Mouse (Mus musculus) heart, embryonic 13.5 days (tissue): ENCODE results near the gene Bahd1. TPM values are rescaled to one million over a fixed set of nuclear protein-coding genes. Genes with fewer than 3 reads are reported as not detected.

Experiments used
- ATAC-seq: fragments of 200-750 bp; cut with Nextera tagmentation; 2 replicates; pipeline ENCODE4 v1.8.0; 2017; ENCODE audit warnings: moderate TSS enrichment; ENCODE audit not compliant: insufficient number of reproducible peaks, low FRiP score, low TSS enrichment; ENCODE audit errors: extremely low read depth
- H3K27ac ChIP-seq: fragments of 300-500 bp; sonication (generic); replicated peaks from 2 replicates; pipeline ENCODE4 v1.5.1; 2015; ENCODE audit warnings: moderate library complexity, mild to moderate bottlenecking, inconsistent platforms
- H3K27me3 ChIP-seq: fragments of 300-500 bp; sonication (generic); replicated peaks from 2 replicates; pipeline ENCODE4 v1.6.1; 2015; ENCODE audit warnings: mild to moderate bottlenecking, inconsistent platforms
- H3K36me3 ChIP-seq: fragments of 300-500 bp; sonication (generic); 2 replicates; pipeline ENCODE4 v1.6.1; 2015; ENCODE audit warnings: mild to moderate bottlenecking, inconsistent platforms
- H3K4me1 ChIP-seq: fragments of 300-500 bp; sonication (generic); 2 replicates; pipeline ENCODE4 v1.6.1; 2015; ENCODE audit warnings: inconsistent platforms
- H3K4me2 ChIP-seq: fragments of 300-500 bp; sonication (generic); 2 replicates; pipeline ENCODE4 v1.6.1; 2015; ENCODE audit warnings: inconsistent platforms, mild to moderate bottlenecking, moderate library complexity
- H3K4me3 ChIP-seq: fragments of 300-500 bp; sonication (generic); 2 replicates; pipeline ENCODE4 v1.5.1; 2015; ENCODE audit warnings: moderate library complexity, mild to moderate bottlenecking, inconsistent platforms
- H3K9ac ChIP-seq: fragments of 300-500 bp; sonication (generic); 2 replicates; pipeline ENCODE4 v1.6.1; 2015; ENCODE audit warnings: inconsistent platforms, mild to moderate bottlenecking, moderate library complexity
- H3K9me3 ChIP-seq: fragments of 300-500 bp; sonication (generic); 2 replicates; pipeline ENCODE4 v1.6.1; 2016; ENCODE audit warnings: inconsistent platforms
- WGBS: fragments of 180-500 bp; shearing (Covaris S2); methylation state at CpG from one replicate; pipeline ENCODE4 v1.1.7; 2015; ENCODE audit warnings: mixed read lengths; 5-methylcytosine and 5-hydroxymethylcytosine counted together
- polyA plus RNA-seq: library from polyadenylated mRNA; unstranded; fragments of >200 nt; fragmentation: Nextera tagmentation; extraction: Ambion mirVana; gene quantifications from 2 replicates; pipeline ENCODE4 v1.2.1, GENCODE M21; 2015

Bahd1 gene
- polyA plus RNA-seq, 1 experiment from 2014 or later: 2.3 TPM

DNA sequence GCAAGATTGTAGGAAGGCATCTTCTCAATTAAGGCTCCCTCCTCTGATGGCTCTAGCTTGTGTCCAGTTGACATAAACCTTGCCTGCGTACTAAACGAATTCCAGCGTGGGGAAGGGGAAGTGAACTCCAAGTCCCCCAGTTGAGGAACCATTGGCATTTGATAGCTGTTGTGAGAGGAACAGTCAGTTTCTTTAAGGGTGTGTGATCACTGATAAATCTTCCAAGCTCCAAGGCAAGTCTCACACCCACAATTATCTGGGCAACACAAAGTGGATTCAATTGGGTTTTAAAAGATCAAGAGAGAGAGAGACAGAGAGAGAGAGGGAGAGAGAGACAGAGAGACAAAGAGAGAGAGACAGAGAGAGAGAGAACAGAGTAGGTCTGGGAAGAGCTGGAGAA is 49.5 kb downstream of the Bahd1 start:
- WGBS: 58% methylated on average over 3 of the region's 3 CpGs
- Histone ChIP-seq H3K27me3 (peaks cover 7% of the 10 kb centered on the region; the same call in 1 of the 2 replicates), H3K36me3 (no peaks in the 10 kb centered on the region), H3K9me3 (no peaks in the 10 kb centered on the region), H3K4me3 (no peak overlapping the region), H3K4me1 (no peaks in the 10 kb centered on the region), H3K27ac (no peak overlapping the region), H3K9ac (no peak overlapping the region), H3K4me2 (no peak overlapping the region)
- ATAC-seq: no peak

- no peak overlapping the region for H3K27ac ChIP-seq
- H3K4me3 ChIP-seq: no peak overlapping the region
- no peaks in the 10 kb centered on the region for H3K9me3 ChIP-seq
- no peak for ATAC-seq
- H3K9ac ChIP-seq: no peak overlapping the region
- WGBS: 66% methylated on average over 5 of the region's 5 CpGs
- H3K4me2 ChIP-seq: no peak overlapping the region
- H3K27me3 ChIP-seq: no peaks in the 10 kb centered on the region; the same call in 1 of the 2 replicates
- no peaks in the 10 kb centered on the region for H3K36me3 ChIP-seq
- H3K4me1 ChIP-seq: no peaks in the 10 kb centered on the region
Observed at GRCm38 (mm10) chr2:118956497-118956896, 56.3 kb downstream of the Bahd1 start.

DNA sequence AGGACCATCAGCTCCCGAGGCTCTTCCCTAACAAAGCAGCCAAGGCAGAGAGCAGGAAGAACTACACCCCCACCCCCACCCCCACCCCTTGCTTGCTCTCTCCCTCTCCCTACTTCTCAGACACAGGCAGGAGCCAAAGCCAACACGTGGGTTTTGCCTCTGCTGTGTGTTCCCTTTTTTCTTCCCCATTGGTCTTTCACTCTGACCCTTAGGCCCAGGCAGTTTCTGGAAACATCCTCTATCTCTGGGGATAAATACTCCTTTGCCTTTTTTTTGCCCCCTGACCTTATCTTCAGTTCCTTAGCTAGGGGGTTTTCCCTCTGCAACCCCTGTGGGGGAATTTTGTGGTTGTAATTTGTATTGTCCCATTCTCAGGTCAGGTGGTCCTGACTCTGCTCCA is 59.5 kb downstream of the Bahd1 start:
- Histone ChIP-seq H3K9me3 (no peaks in the 10 kb centered on the region), H3K4me2 (no peak overlapping the region), H3K9ac (no peak overlapping the region), H3K27ac (no peak overlapping the region), H3K4me3 (no peak overlapping the region), H3K27me3 (no peaks in the 10 kb centered on the region), H3K4me1 (peaks cover 13% of the 10 kb centered on the region), H3K36me3 (no peaks in the 10 kb centered on the region)
- 10% methylated on average over 2 of the region's 2 CpGs for WGBS
- ATAC-seq: no peak

- WGBS: 80% methylated on average over 2 of the region's 2 CpGs
- peaks cover 13% of the 10 kb centered on the region for H3K4me1 ChIP-seq
Observed at GRCm38 (mm10) chr2:118960413-118960812, 60.2 kb downstream of the Bahd1 start.

DNA sequence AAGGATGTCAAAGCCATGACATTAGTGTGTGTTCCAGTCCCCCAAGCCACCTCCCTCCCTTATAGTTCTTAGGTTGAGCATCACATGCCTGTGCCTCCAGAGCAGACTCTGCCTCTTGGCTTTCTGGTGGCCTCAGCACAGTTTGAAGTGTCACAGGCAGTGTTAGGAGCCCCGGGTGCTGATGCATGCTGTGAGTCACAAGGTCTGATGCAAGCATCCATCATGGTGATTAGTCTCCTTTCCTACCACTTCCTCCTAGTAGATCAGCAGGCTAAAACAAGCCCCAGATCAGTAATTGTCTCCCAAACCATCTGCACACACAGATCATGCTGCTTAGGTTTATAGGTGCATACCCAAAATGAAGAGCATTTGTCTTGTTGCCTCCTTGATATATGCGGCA is 61.4 kb downstream of the Bahd1 start:
- no peaks in the 10 kb centered on the region for H3K36me3 ChIP-seq
- H3K9me3 ChIP-seq: no peaks in the 10 kb centered on the region
- H3K4me1 ChIP-seq: peaks cover 13% of the 10 kb centered on the region
- H3K9ac ChIP-seq: no peak overlapping the region
- H3K27me3 ChIP-seq: no peaks in the 10 kb centered on the region
- no peak overlapping the region for H3K4me3 ChIP-seq
- ATAC-seq: no peak
- no peak overlapping the region for H3K4me2 ChIP-seq
- WGBS: 56% methylated on average over 2 of the region's 2 CpGs
- H3K27ac ChIP-seq: no peak overlapping the region

More at GRCm38 (mm10) chr2:118960413-118960812, 60.2 kb downstream of the Bahd1 start:
- no peaks in the 10 kb centered on the region for H3K9me3 ChIP-seq
- no peak for ATAC-seq
- no peak overlapping the region for H3K4me3 ChIP-seq
- no peaks in the 10 kb centered on the region for H3K36me3 ChIP-seq
- H3K9ac ChIP-seq: no peak overlapping the region
- no peak overlapping the region for H3K27ac ChIP-seq
- no peak overlapping the region for H3K4me2 ChIP-seq
- no peaks in the 10 kb centered on the region for H3K27me3 ChIP-seq

DNA sequence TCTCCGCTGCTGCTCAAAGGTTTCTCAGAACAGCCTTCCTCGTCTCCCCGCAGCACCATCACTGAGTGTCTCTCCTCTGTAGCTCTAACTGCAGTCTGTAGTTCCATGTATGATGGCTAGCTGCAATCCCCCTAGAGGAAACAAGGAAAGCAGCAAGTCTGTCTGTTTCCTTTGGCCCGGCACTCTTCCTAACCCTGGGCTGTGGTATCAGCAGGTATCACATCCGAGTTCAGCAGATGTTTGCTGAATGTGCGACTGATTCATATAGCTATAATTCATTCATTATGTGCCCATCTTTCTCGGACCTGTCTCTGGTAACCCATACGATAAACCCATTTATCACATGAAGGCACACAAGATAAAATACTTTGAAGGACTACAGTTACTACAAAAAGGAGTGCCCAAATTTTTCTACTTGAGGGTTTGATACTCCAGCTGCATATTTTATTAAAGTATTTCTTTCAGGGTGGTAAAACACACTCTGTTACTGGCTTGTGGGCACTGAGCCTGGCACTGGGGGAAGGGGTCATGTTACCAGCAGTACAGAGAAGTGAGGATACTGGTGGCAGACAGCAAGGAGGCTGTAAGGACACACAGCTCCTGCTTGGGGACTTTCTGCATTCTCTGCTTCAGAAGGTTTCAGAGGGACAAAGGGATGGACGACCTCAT is 63.0 kb downstream of the Bahd1 start:
- Histone ChIP-seq H3K9me3 (no peaks in the 10 kb centered on the region), H3K36me3 (no peaks in the 10 kb centered on the region), H3K4me1 (peaks cover 13% of the 10 kb centered on the region), H3K4me3 (no peak overlapping the region), H3K27ac (no peak overlapping the region), H3K9ac (0 out of 2 replicates have a peak overlapping the region, but pooled peaks have one; percentile 24), H3K4me2 (no peak overlapping the region), H3K27me3 (no peaks in the 10 kb centered on the region)
- WGBS: 37% methylated on average over 9 of the region's 9 CpGs
- no peak for ATAC-seq

DNA sequence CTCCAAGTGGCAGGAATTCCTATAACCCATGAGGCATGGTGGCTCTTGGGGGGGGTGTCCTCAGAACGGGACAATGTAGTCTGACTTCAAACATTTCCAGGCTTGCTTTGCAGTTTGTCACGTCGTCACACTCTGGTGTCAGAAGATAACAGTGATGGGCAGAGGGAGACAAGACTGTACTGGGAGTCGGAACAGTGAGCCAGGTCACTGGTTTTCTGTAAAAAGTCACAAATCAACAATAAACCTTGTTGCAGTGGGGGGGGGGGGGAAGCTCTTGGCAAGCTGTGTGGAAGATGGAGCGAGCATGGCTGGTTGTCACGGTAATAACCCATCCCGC is 63.5 kb downstream of the Bahd1 start:
- Histone ChIP-seq H3K36me3 (no peaks in the 10 kb centered on the region), H3K9ac (0 out of 2 replicates have a peak overlapping the region, but pooled peaks have one; percentile 24), H3K27ac (no peak overlapping the region), H3K27me3 (no peaks in the 10 kb centered on the region), H3K4me2 (no peak overlapping the region), H3K4me1 (peaks cover 13% of the 10 kb centered on the region), H3K4me3 (no peak overlapping the region), H3K9me3 (no peaks in the 10 kb centered on the region)
- 37% methylated on average over 7 of the region's 7 CpGs for WGBS
- no peak for ATAC-seq

DNA sequence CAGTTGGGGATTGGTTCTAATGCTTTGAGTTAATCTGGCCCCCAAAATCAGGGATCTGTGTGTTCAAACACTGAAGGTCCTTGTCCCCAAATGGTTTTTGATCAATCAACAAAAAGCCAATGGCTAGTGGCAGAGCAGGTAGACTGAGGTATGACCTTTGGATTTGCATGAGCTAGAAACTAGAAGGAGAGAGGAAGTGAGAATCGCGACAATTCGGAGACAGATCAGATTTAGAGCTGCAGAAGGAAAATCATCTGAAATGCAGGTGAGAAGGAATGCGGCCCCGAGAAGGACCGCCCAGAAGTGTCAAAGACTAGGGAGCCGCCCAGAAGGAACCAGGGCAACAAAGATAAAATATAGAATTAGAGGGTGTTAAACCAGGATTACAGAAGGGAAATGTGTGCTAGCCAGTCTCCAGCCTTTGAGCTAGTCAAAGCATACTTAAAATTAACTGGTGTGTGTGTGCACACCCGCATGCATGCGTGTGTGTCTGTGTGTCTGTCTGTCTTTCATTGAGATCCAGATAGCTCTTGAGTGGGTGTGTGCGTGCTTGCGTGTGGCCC is 69.5 kb downstream of the Bahd1 start:
- Histone ChIP-seq H3K36me3 (no peaks in the 10 kb centered on the region), H3K9me3 (no peaks in the 10 kb centered on the region), H3K27me3 (peaks cover 23% of the 10 kb centered on the region), H3K4me3 (no peak overlapping the region), H3K4me2 (no peak overlapping the region), H3K27ac (no peak overlapping the region), H3K4me1 (0 out of 2 replicates have a peak, but pooled peaks cover 2% of the 10 kb centered on the region), H3K9ac (no peak overlapping the region)
- no peak for ATAC-seq
- WGBS: 74% methylated on average over 11 of the region's 11 CpGs

DNA sequence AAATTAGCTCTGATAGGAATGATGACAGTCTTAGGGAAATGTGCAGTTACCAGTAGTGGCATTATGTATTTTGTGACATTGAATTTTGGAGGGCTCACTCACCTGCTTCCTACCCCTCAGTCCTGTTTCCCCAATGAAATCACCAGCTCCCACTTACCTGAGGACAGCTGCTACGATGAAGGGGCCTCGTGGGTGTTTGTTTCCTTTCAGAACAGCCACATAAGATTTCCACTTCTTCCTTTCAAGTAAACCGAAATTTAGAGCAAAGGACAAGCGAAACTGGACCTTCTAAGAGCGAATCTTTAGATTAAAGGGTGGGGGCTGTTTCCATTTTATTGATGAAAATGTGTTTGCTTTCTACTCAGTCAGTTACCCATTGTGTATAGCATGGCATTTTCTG is 71.9 kb downstream of the Bahd1 start:
- H3K4me2 ChIP-seq: no peak overlapping the region
- peaks cover 38% of the 10 kb centered on the region for H3K27me3 ChIP-seq
- H3K9me3 ChIP-seq: no peaks in the 10 kb centered on the region
- H3K4me3 ChIP-seq: no peak overlapping the region
- H3K27ac ChIP-seq: no peak overlapping the region
- no peak for ATAC-seq
- no peaks in the 10 kb centered on the region for H3K36me3 ChIP-seq
- 81% methylated on average over 5 of the region's 5 CpGs for WGBS
- H3K9ac ChIP-seq: no peak overlapping the region
- H3K4me1 ChIP-seq: peaks cover 15% of the 10 kb centered on the region

GRCm38 (mm10) chr2:118972687-118973376 is 72.7 kb downstream of the Bahd1 start:
- peak overlapping the region; percentile 67 for H3K9ac ChIP-seq
- peaks cover 46% of the 10 kb centered on the region for H3K27me3 ChIP-seq
- peak overlapping the region; percentile 45 for H3K4me3 ChIP-seq
- no peak overlapping the region for H3K27ac ChIP-seq
- H3K36me3 ChIP-seq: no peaks in the 10 kb centered on the region
- 2% methylated on average over 33 of the region's 33 CpGs for WGBS
- ATAC-seq: no peak; the same call in 1 of the 2 replicates
- H3K4me1 ChIP-seq: peaks cover 15% of the 10 kb centered on the region
- no peaks in the 10 kb centered on the region for H3K9me3 ChIP-seq
- peak overlapping the region; percentile 72 for H3K4me2 ChIP-seq
